Mouse (Mus musculus) lung, postnatal 4 days (tissue): ENCODE measurements around the gene Duox1.
"Not testable (repeated sequence)": the region's sequence is repeated elsewhere in the genome, so short reads cannot be mapped to it uniquely, and the experiment has no call there.

Experiments
- DNase-seq, 2 experiments: peaks; one replicate each; pipeline ENCODE4 v3.0.0; 2021

The Duox1 gene

GRCm38 (mm10) chr2:122376041-122376561, 60.6 kb downstream of the Duox1 start:
- peak; percentile 62 to 64 for DNase-seq

- DNase-seq, result peak; percentile 97 to 99
Observed at GRCm38 (mm10) chr2:122377215-122377674, 61.8 kb downstream of the Duox1 start.

- DNase-seq, result peak; percentile 74 to 77
Observed at GRCm38 (mm10) chr2:122377751-122378246, 62.3 kb downstream of the Duox1 start.

GRCm38 (mm10) chr2:122378421-122379291, 63.2 kb downstream of the Duox1 start:
- peak in 1 of 2 experiments; percentile 52 for DNase-seq

GRCm38 (mm10) chr2:122379292-122379650, 63.8 kb downstream of the Duox1 start:
- DNase-seq, result no peak

GRCm38 (mm10) chr2:122380768-122381311, 65.4 kb downstream of the Duox1 start:
- peak; percentile 46 to 68 for DNase-seq

GRCm38 (mm10) chr2:122381329-122382103, 66.0 kb downstream of the Duox1 start:
- no peak for DNase-seq

- no peak for DNase-seq
Observed at GRCm38 (mm10) chr2:122382121-122382520, 66.6 kb downstream of the Duox1 start.

- no peak for DNase-seq
Observed at GRCm38 (mm10) chr2:122385095-122385494, 69.6 kb downstream of the Duox1 start.

GRCm38 (mm10) chr2:122387135-122387534, 71.7 kb downstream of the Duox1 start:
- not testable (repeated sequence) for DNase-seq

GRCm38 (mm10) chr2:122396150-122396549, 80.7 kb downstream of the Duox1 start:
- DNase-seq, result no peak
